Mouse (Mus musculus) bone marrow, adult 2 months (tissue): ENCODE measurements around the gene Gm13889.

Experiments
- CTCF ChIP-seq: fragments of 200-500 bp; IDR thresholded peaks from 2 replicates; pipeline ENCODE4 v1.5.1; 2011; ENCODE audit warnings: low read length, control low read depth; ENCODE audit not compliant: control insufficient read depth, insufficient read depth
- POLR2A ChIP-seq: fragments of 200-500 bp; IDR thresholded peaks from 2 replicates; pipeline ENCODE4 v1.6.1; 2011; ENCODE audit warnings: low read depth, mild to moderate bottlenecking, control low read depth, low read length, borderline replicate concordance; ENCODE audit not compliant: control insufficient read depth

- TF ChIP-seq CTCF, result no peak
- no peak for TF ChIP-seq POLR2A
These were observed 18.8 kb upstream of the Gm13889 start for GRCm38 (mm10) chr2:93975526-93976435.
